9 mouse cellular contexts compared by ENCODE assay signal in the genomic region with DNA sequence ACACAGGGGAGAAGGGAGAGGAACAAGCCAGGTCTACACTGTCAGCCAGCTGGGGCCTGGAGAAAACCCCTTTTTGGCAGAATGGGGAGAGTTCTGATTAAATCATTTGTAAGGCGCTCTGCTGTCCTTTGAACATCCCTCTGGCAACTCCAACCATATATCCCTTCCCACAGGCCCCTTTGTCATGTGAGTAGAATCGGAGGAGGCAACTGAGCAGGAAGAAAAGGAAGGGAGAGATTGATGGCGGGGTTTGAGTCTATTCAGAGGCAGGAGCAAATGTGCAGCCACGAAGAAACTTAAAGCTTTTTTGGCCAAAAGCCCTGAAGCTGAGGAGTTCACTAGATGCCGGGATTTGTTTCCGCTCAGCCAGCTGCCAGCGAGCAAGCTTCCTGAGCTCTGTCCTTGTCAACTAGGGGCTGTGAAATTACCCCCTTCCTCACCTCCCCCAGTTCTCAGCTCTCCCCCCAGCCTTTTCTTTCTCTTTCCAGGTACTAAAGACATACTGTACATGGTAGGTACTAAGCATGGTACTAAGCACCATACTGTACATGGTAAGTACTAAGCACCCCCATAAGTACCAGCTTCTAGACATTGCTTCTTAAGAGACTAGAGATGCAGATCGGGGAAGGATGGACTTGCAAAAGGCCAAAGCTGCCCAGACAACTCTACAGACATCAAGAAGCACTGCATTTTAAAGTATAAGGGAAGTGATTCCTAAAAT.
DNase-seq lines count a peak whose midpoint lies in the region; ATAC-seq and TF ChIP-seq lines count a peak whose summit lies in the region.
"Had no signal": no experiment of that assay in that cellular context is flagged by ENCODE, and none has a peak within 500 bp of the region (broad histone marks: within the 10 kb centered on the region; RNA-seq: fewer than 3 reads in every experiment).

No protein-coding gene starts in this region.

- ATAC-seq in kidney, embryonic 14.5 days (ENCODE audit: low FRiP score, low TSS enrichment): peak; percentile 69; the same call in 1 of the 2 replicates
- peak; percentile 80 for ATAC-seq in hindbrain, postnatal 0 days
- ATAC-seq in stomach, embryonic 15.5 days (ENCODE audit: insufficient read depth, low FRiP score, low read depth): peak; percentile 56; the same call in 1 of the 2 replicates

- H3K4me3 ChIP-seq in kidney, embryonic 14.5 days (ENCODE audit: low read length): no peak overlapping the region
- no peak overlapping the region for H3K4me3 ChIP-seq in hindbrain, postnatal 0 days (ENCODE audit: low read length)
- no peak overlapping the region for H3K4me3 ChIP-seq in stomach, embryonic 15.5 days (replicated peaks)
- H3K4me3 ChIP-seq: erythroblast, embryonic 14.5 days had no signal

- 0 out of 2 replicates have a peak, but pooled peaks cover 7% of the 10 kb centered on the region for H3K4me1 ChIP-seq in kidney, embryonic 14.5 days (ENCODE audit: control insufficient read depth, insufficient read depth, low read length)
- peaks cover 7% of the 10 kb centered on the region; the same call in 1 of the 2 replicates for H3K4me1 ChIP-seq in hindbrain, postnatal 0 days (ENCODE audit: insufficient read depth, low read length)
- no peaks in the 10 kb centered on the region for H3K4me1 ChIP-seq in stomach, embryonic 15.5 days

- TF ChIP-seq CTCF in hindbrain, postnatal 0 days (IDR thresholded peaks at IDR 0.05; ENCODE audit: low read depth): no peak

- H3K9ac ChIP-seq in kidney, embryonic 14.5 days (ENCODE audit: low read depth, low read length): no peak overlapping the region
- no peak overlapping the region for H3K9ac ChIP-seq in hindbrain, postnatal 0 days (replicated peaks; ENCODE audit: low read length)
- H3K9ac ChIP-seq in stomach, embryonic 15.5 days: no peak overlapping the region

- no peaks in the 10 kb centered on the region for H3K27me3 ChIP-seq in kidney, embryonic 14.5 days (ENCODE audit: control insufficient read depth, insufficient read depth, low read length)
- no peaks in the 10 kb centered on the region for H3K27me3 ChIP-seq in hindbrain, postnatal 0 days (ENCODE audit: insufficient read depth, low read length)
- H3K27me3 ChIP-seq in stomach, embryonic 15.5 days (replicated peaks): no peaks in the 10 kb centered on the region

- 36% methylated on average over 8 of the region's 8 CpGs for WGBS in kidney, embryonic 14.5 days
- WGBS in hindbrain, postnatal 0 days: 26% methylated on average over 8 of the region's 8 CpGs
- WGBS in stomach, embryonic 15.5 days: 33% methylated on average over 8 of the region's 8 CpGs

- no peak for DNase-seq in kidney, adult 18-20 months
- DNase-seq in right cerebral cortex, postnatal 4 days: peak; percentile 3
- DNase-seq in right cerebral cortex, adult 2 months (ENCODE audit: low spot score in 2 of 2): no peak
- DNase-seq in hindbrain, postnatal 0 days (ENCODE audit: low spot score): peak; percentile 81
- no peak for DNase-seq in layer of hippocampus, adult 18-20 months (ENCODE audit: low spot score in 2 of 2)
- DNase-seq in frontal cortex, postnatal 36 days (ENCODE audit: low spot score in 2 of 2): no peak

- no peaks in the 10 kb centered on the region for H3K36me3 ChIP-seq in kidney, embryonic 14.5 days (ENCODE audit: control insufficient read depth, insufficient read depth, low read length)
- no peaks in the 10 kb centered on the region for H3K36me3 ChIP-seq in hindbrain, postnatal 0 days (ENCODE audit: insufficient read depth, low read length)
- no peaks in the 10 kb centered on the region for H3K36me3 ChIP-seq in stomach, embryonic 15.5 days

- H3K27ac ChIP-seq in kidney, embryonic 14.5 days (ENCODE audit: low read depth, low read length): no peak overlapping the region; the same call in 1 of the 2 replicates
- H3K27ac ChIP-seq in hindbrain, postnatal 0 days: peak overlapping the region; percentile 3; the same call in 1 of the 2 replicates
- no peak overlapping the region for H3K27ac ChIP-seq in stomach, embryonic 15.5 days

- no peak overlapping the region for H3K4me2 ChIP-seq in kidney, embryonic 14.5 days (replicated peaks; ENCODE audit: low read depth, low read length)
- peak overlapping the region; percentile 25; the same call in 1 of the 2 replicates for H3K4me2 ChIP-seq in hindbrain, postnatal 0 days (ENCODE audit: low read depth, low read length)
- no peak overlapping the region for H3K4me2 ChIP-seq in stomach, embryonic 15.5 days

- H3K9me3 ChIP-seq in kidney, embryonic 14.5 days (ENCODE audit: control insufficient read depth, low read length): no peaks in the 10 kb centered on the region
- H3K9me3 ChIP-seq in hindbrain, postnatal 0 days (ENCODE audit: low read length): no peaks in the 10 kb centered on the region
- H3K9me3 ChIP-seq in stomach, embryonic 15.5 days: no peaks in the 10 kb centered on the region

Comparison
In these comparisons a context has a peak if more than half of its experiments do, and no peak if none do; other contexts are left out.
1. DNase-seq: peak in right cerebral cortex, postnatal 4 days (single experiment) and hindbrain, postnatal 0 days (single experiment); none in kidney, adult 18-20 months (single experiment), right cerebral cortex, adult 2 months (0 of 2), layer of hippocampus, adult 18-20 months (0 of 2) and frontal cortex, postnatal 36 days (0 of 2).
2. Peak in every context shown above with its lines, with median percentiles within 50 percentile points of each other: ATAC-seq.